Mouse (Mus musculus) ES-E14 (cell line): ENCODE results near the gene Glb1l. TPM values are rescaled to one million over a fixed set of nuclear protein-coding genes. Genes with fewer than 3 reads are reported as not detected.

Experiments used
- DNase-seq: peaks from one replicate; pipeline ENCODE4 v3.0.0-alpha.2; 2013; ENCODE audit warnings: low read depth, low spot score
- H3K27ac ChIP-seq: 2 replicates; pipeline ENCODE4 v1.5.1; 2012; ENCODE audit warnings: low read depth, mild to moderate bottlenecking, low read length, moderate library complexity, mixed read lengths; ENCODE audit not compliant: poor library complexity, insufficient read depth, severe bottlenecking
- H3K36me3 ChIP-seq: 2 replicates; pipeline ENCODE4 v1.6.1; 2012; ENCODE audit warnings: mild to moderate bottlenecking, low read length, moderate library complexity, mixed read lengths; ENCODE audit not compliant: control insufficient read depth, poor library complexity, insufficient read depth, severe bottlenecking
- H3K4me1 ChIP-seq, 2 experiments: fragments of 150-350 bp in 1 of 2; sonication (generic) in 1 of 2; 2 replicates each; pipeline ENCODE4 v1.6.1; 2012; ENCODE audit warnings: low read length in 2 of 2, mild to moderate bottlenecking in 1 of 2, mixed read lengths in 1 of 2; ENCODE audit not compliant: control insufficient read depth in 2 of 2, insufficient read depth in 2 of 2, poor library complexity in 1 of 2
- H3K4me3 ChIP-seq, 2 experiments: fragments of 150-350 bp in 1 of 2; sonication (generic) in 1 of 2; 2 replicates each; pipeline ENCODE4 v1.5.1; 2012; ENCODE audit warnings: low read length in 2 of 2, low read depth in 1 of 2, mild to moderate bottlenecking in 1 of 2, mixed read lengths in 1 of 2; ENCODE audit not compliant: insufficient read depth in 1 of 2, poor library complexity in 1 of 2, severe bottlenecking in 1 of 2
- H3K9ac ChIP-seq: 2 replicates; pipeline ENCODE4 v1.6.1; 2012; ENCODE audit warnings: low read depth, mild to moderate bottlenecking, low read length, mixed read lengths; ENCODE audit not compliant: poor library complexity, insufficient read depth, severe bottlenecking
- H3K9me3 ChIP-seq: fragments of 150-350 bp; sonication (generic); 2 replicates; pipeline ENCODE4 v1.6.1; 2012; ENCODE audit warnings: low read depth, mild to moderate bottlenecking, low read length; ENCODE audit not compliant: control insufficient read depth, insufficient read depth
- CHD2 ChIP-seq: IDR thresholded peaks from 2 replicates; pipeline ENCODE4 v1.6.1; 2014; ENCODE audit warnings: mild to moderate bottlenecking, low read depth, low read length, inconsistent platforms
- HCFC1 ChIP-seq: IDR thresholded peaks from 2 replicates; pipeline ENCODE4 v1.6.1; 2012; ENCODE audit warnings: low read length, inconsistent platforms, borderline replicate concordance; ENCODE audit not compliant: insufficient read depth
- MAFK ChIP-seq: IDR thresholded peaks from 2 replicates; pipeline ENCODE4 v1.6.1; 2014; ENCODE audit warnings: mild to moderate bottlenecking, low read depth, low read length, inconsistent platforms; ENCODE audit not compliant: insufficient read depth
- ZC3H11A ChIP-seq: IDR thresholded peaks from 2 replicates; pipeline ENCODE4 v1.6.1; 2012; ENCODE audit warnings: low read depth, mild to moderate bottlenecking, inconsistent platforms, low read length, borderline replicate concordance
- ZNF384 ChIP-seq: IDR thresholded peaks from 2 replicates; pipeline ENCODE4 v1.6.1; 2012; ENCODE audit warnings: low read depth, low read length, inconsistent platforms
- in situ Hi-C, 2 experiments: fragments of 600-800 bp; cut with MboI; formaldehyde crosslinking; loops; one replicate each; pipeline ENCODE4 v1.15.1; 2025; ENCODE audit warnings: low sequenced_read_pairs in 2 of 2, inconsistent platforms in 1 of 2; ENCODE audit not compliant: unreplicated experiment in 2 of 2
- total RNA-seq: library from RNA; depleted of rRNA; stranded (reverse); fragments of 300-350 nt; gene quantifications from 2 replicates; pipeline ENCODE4 v1.2.3, GENCODE M21; 2012

Gene Glb1l
- total RNA-seq, 1 experiment, result 5.8 TPM

GRCm38 (mm10) chr1:75181377-75181870, 29.2 kb downstream of the Glb1l start:
- in situ Hi-C loops, result no loop called here
- no peak for DNase-seq
- TF ChIP-seq CHD2 (no peak), HCFC1 (no peak), MAFK (no peak)
- Histone ChIP-seq H3K9ac (no peak overlapping the region), H3K9me3 (no peaks in the 10 kb centered on the region), H3K36me3 (peaks cover 4% of the 10 kb centered on the region; the same call in 1 of the 2 replicates), H3K27ac (no peak overlapping the region), H3K4me3 (no peak overlapping the region), H3K4me1 (peaks cover 4 to 5% of the 10 kb centered on the region in 2 experiments; a peak in 2 of 4 replicates)

- TF ChIP-seq MAFK (no peak), HCFC1 (no peak)
- Histone ChIP-seq H3K9me3 (no peaks in the 10 kb centered on the region), H3K27ac (no peak overlapping the region), H3K9ac (peak overlapping the region; percentile 55; the same call in 1 of the 2 replicates), H3K36me3 (peaks cover 4% of the 10 kb centered on the region; the same call in 1 of the 2 replicates), H3K4me1 (peaks cover 4 to 5% of the 10 kb centered on the region in 2 experiments; a peak in 2 of 4 replicates), H3K4me3 (peak overlapping the region in 1 of 2 experiments; percentile 81; a peak in 2 of 4 replicates)
- DNase-seq, result no peak
- in situ Hi-C loops, result no loop called here
Observed at GRCm38 (mm10) chr1:75180741-75181140, 29.9 kb downstream of the Glb1l start.

GRCm38 (mm10) chr1:75180105-75180590, 30.5 kb downstream of the Glb1l start, which contains the start of gene Abcb6:
Abcb6 (minus strand) TSS chr1:75180392.
- Histone ChIP-seq H3K36me3 (peaks cover 4% of the 10 kb centered on the region; the same call in 1 of the 2 replicates), H3K4me1 (peaks cover 4 to 5% of the 10 kb centered on the region in 2 experiments; a peak in 2 of 4 replicates), H3K9me3 (no peaks in the 10 kb centered on the region), H3K9ac (peak within 1 kb of the TSS; percentile 70), H3K4me3 (peak within 1 kb of the TSS; percentile 81 to 82), H3K27ac (no peak within 1 kb of the TSS)
- in situ Hi-C loops, result no loop called here
- TF ChIP-seq CHD2 (no peak), ZC3H11A (no peak), MAFK (no peak), HCFC1 (no peak), ZNF384 (no peak)
- peak; percentile 89 for DNase-seq

GRCm38 (mm10) chr1:75179334-75180104, 31.1 kb downstream of the Glb1l start:
- H3K9me3 ChIP-seq, result no peaks in the 10 kb centered on the region
- no peak overlapping the region for H3K27ac ChIP-seq
- peak; percentile 84 for TF ChIP-seq ZNF384
- TF ChIP-seq MAFK, result peak; percentile 70
- TF ChIP-seq HCFC1, result no peak
- H3K4me3 ChIP-seq, result peak overlapping the region; percentile 81 to 82
- H3K4me1 ChIP-seq, result peaks cover 4 to 5% of the 10 kb centered on the region in 2 experiments; a peak in 2 of 4 replicates
- peaks cover 2% of the 10 kb centered on the region; the same call in 1 of the 2 replicates for H3K36me3 ChIP-seq
- in situ Hi-C loops, result no loop called here
- peak; percentile 28 for DNase-seq
- H3K9ac ChIP-seq, result peak overlapping the region; percentile 70
